ENCODE assay signal across 41 mouse cellular contexts in genomic region chr9:108463713-108464112, GRCm38 (mm10). TPM values are rescaled to one million over a fixed set of nuclear protein-coding genes. Genes with fewer than 3 reads are reported as not detected.
DNase-seq lines count a peak whose midpoint lies in the region; ATAC-seq and TF ChIP-seq lines count a peak whose summit lies in the region.
"Had no signal": no experiment of that assay in that cellular context is flagged by ENCODE, and none has a peak within 500 bp of the region (broad histone marks: within the 10 kb centered on the region; RNA-seq: fewer than 3 reads in every experiment).

No protein-coding gene starts in this region.

- no peak overlapping the region for H3K27ac ChIP-seq in embryonic facial prominence, embryonic 12.5 days
- no peak overlapping the region for H3K27ac ChIP-seq in embryonic facial prominence, embryonic 10.5 days (replicated peaks)
- no peak overlapping the region for H3K27ac ChIP-seq in stomach, embryonic 16.5 days (ENCODE audit: low read length)
- no peak overlapping the region for H3K27ac ChIP-seq in stomach, postnatal 0 days (replicated peaks)
- no peak overlapping the region for H3K27ac ChIP-seq in neural tube, embryonic 15.5 days (replicated peaks)
- H3K27ac ChIP-seq: forebrain, embryonic 15.5 days; heart, embryonic 13.5 days; hindbrain, embryonic 10.5 days; hindbrain, embryonic 15.5 days; kidney, postnatal 0 days; liver, embryonic 12.5 days; midbrain, embryonic 12.5 days; neural tube, embryonic 13.5 days had no signal

- 0 out of 2 replicates have a peak overlapping the region, but pooled peaks have one; percentile 24 for H3K9ac ChIP-seq in embryonic facial prominence, embryonic 12.5 days
- H3K9ac ChIP-seq in stomach, embryonic 16.5 days (ENCODE audit: low read length): 0 out of 2 replicates have a peak overlapping the region, but pooled peaks have one; percentile 19
- no peak overlapping the region for H3K9ac ChIP-seq in stomach, postnatal 0 days (ENCODE audit: low read length)
- no peak overlapping the region for H3K9ac ChIP-seq in neural tube, embryonic 15.5 days (replicated peaks)
- H3K9ac ChIP-seq: forebrain, embryonic 15.5 days; heart, embryonic 13.5 days; hindbrain, embryonic 15.5 days; liver, embryonic 12.5 days; liver, postnatal 0 days; neural tube, embryonic 13.5 days had no signal

- H3K36me3 ChIP-seq in embryonic facial prominence, embryonic 12.5 days: peaks cover 40% of the 10 kb centered on the region
- peaks cover 60% of the 10 kb centered on the region for H3K36me3 ChIP-seq in embryonic facial prominence, embryonic 10.5 days (replicated peaks)
- peaks cover 14% of the 10 kb centered on the region for H3K36me3 ChIP-seq in stomach, embryonic 16.5 days (ENCODE audit: control insufficient read depth, insufficient read depth, low read length)
- H3K36me3 ChIP-seq in stomach, postnatal 0 days (ENCODE audit: control insufficient read depth, insufficient read depth, low read length): peaks cover 14% of the 10 kb centered on the region; the same call in 1 of the 2 replicates
- peaks cover 51% of the 10 kb centered on the region for H3K36me3 ChIP-seq in neural tube, embryonic 15.5 days

- no peaks in the 10 kb centered on the region for H3K9me3 ChIP-seq in embryonic facial prominence, embryonic 12.5 days
- no peaks in the 10 kb centered on the region for H3K9me3 ChIP-seq in embryonic facial prominence, embryonic 10.5 days
- H3K9me3 ChIP-seq in stomach, embryonic 16.5 days (replicated peaks; ENCODE audit: control insufficient read depth, low read length): no peaks in the 10 kb centered on the region
- H3K9me3 ChIP-seq in stomach, postnatal 0 days (ENCODE audit: control insufficient read depth, low read length): no peaks in the 10 kb centered on the region
- H3K9me3 ChIP-seq in neural tube, embryonic 15.5 days (replicated peaks): no peaks in the 10 kb centered on the region
- H3K9me3 ChIP-seq: forebrain, embryonic 15.5 days; heart, embryonic 13.5 days; hindbrain, embryonic 10.5 days; hindbrain, embryonic 15.5 days; liver, embryonic 12.5 days; midbrain, embryonic 12.5 days; neural tube, embryonic 13.5 days had no signal

- TF ChIP-seq CTCF in stomach, postnatal 0 days (IDR thresholded peaks at IDR 0.05; ENCODE audit: low read depth): no peak

- peaks cover 12% of the 10 kb centered on the region for H3K4me1 ChIP-seq in embryonic facial prominence, embryonic 12.5 days
- H3K4me1 ChIP-seq in embryonic facial prominence, embryonic 10.5 days: peaks cover 21% of the 10 kb centered on the region
- H3K4me1 ChIP-seq in stomach, embryonic 16.5 days (ENCODE audit: control insufficient read depth, insufficient read depth, low read length): peaks cover 20% of the 10 kb centered on the region
- peaks cover 3% of the 10 kb centered on the region; the same call in 1 of the 2 replicates for H3K4me1 ChIP-seq in stomach, postnatal 0 days (replicated peaks; ENCODE audit: control insufficient read depth, insufficient read depth)
- H3K4me1 ChIP-seq in neural tube, embryonic 15.5 days: peaks cover 21% of the 10 kb centered on the region

- no peak for TF ChIP-seq EP300 in stomach, postnatal 0 days (optimal IDR thresholded peaks at IDR 0.05)

- 95% methylated on average over 9 of the region's 9 CpGs for WGBS in embryonic facial prominence, embryonic 12.5 days
- 97% methylated on average over 9 of the region's 9 CpGs for WGBS in embryonic facial prominence, embryonic 10.5 days
- WGBS in stomach, embryonic 16.5 days: 93% methylated on average over 9 of the region's 9 CpGs
- 93% methylated on average over 9 of the region's 9 CpGs for WGBS in stomach, postnatal 0 days
- WGBS in neural tube, embryonic 15.5 days: 94% methylated on average over 9 of the region's 9 CpGs

- no peak overlapping the region for H3K4me2 ChIP-seq in embryonic facial prominence, embryonic 12.5 days (replicated peaks)
- H3K4me2 ChIP-seq in stomach, embryonic 16.5 days (ENCODE audit: low read depth, low read length): no peak overlapping the region
- H3K4me2 ChIP-seq in stomach, postnatal 0 days (replicated peaks; ENCODE audit: low read depth): no peak overlapping the region
- no peak overlapping the region for H3K4me2 ChIP-seq in neural tube, embryonic 15.5 days
- H3K4me2 ChIP-seq: forebrain, embryonic 15.5 days; heart, embryonic 13.5 days; hindbrain, embryonic 15.5 days; liver, embryonic 12.5 days; midbrain, embryonic 12.5 days; neural tube, embryonic 13.5 days had no signal

- DNase-seq in embryonic facial prominence, embryonic 10.5 days (ENCODE audit: low spot score): no peak
- no peak for DNase-seq in stomach, postnatal 0 days (ENCODE audit: low spot score)
- DNase-seq in adrenal gland, postnatal 10 days: peak; percentile 47
- DNase-seq in ovary, postnatal 36 days (ENCODE audit: low spot score): no peak
- DNase-seq: cerebellum, adult 18-20 months; cerebellum, postnatal 25 days; gastrocnemius, postnatal 25 days; heart, adult 18-20 months; heart, postnatal 10 days; kidney, adult 2 months; kidney, postnatal 4 days; left cerebral cortex, postnatal 4 days; liver, postnatal 0 days; lung, postnatal 36 days; retina, postnatal 1 day; right cerebral cortex, postnatal 14 days; thymus, postnatal 4 days had no signal

- ATAC-seq in embryonic facial prominence, embryonic 12.5 days (ENCODE audit: insufficient number of reproducible peaks, insufficient read depth, low FRiP score, low TSS enrichment): no peak
- no peak for ATAC-seq in stomach, embryonic 16.5 days (ENCODE audit: insufficient read depth, low FRiP score)
- no peak for ATAC-seq in stomach, postnatal 0 days (ENCODE audit: low FRiP score, low TSS enrichment)
- no peak for ATAC-seq in neural tube, embryonic 15.5 days (ENCODE audit: low FRiP score)
- ATAC-seq: forebrain, embryonic 15.5 days; inflammation-experienced regulatory T-cells, adult 6 months; liver, embryonic 12.5 days; liver, postnatal 0 days had no signal

- no peak overlapping the region for H3K4me3 ChIP-seq in embryonic facial prominence, embryonic 12.5 days
- no peak overlapping the region for H3K4me3 ChIP-seq in embryonic facial prominence, embryonic 10.5 days
- H3K4me3 ChIP-seq in stomach, embryonic 16.5 days (replicated peaks; ENCODE audit: low read length): no peak overlapping the region
- no peak overlapping the region for H3K4me3 ChIP-seq in stomach, postnatal 0 days (ENCODE audit: low read depth, low read length)
- no peak overlapping the region for H3K4me3 ChIP-seq in neural tube, embryonic 15.5 days (replicated peaks)
- H3K4me3 ChIP-seq: forebrain, embryonic 15.5 days; heart, embryonic 13.5 days; hindbrain, embryonic 10.5 days; hindbrain, embryonic 15.5 days; liver, embryonic 12.5 days; midbrain, embryonic 12.5 days; neural tube, embryonic 13.5 days had no signal

- H3K27me3 ChIP-seq in embryonic facial prominence, embryonic 12.5 days: no peaks in the 10 kb centered on the region
- H3K27me3 ChIP-seq in embryonic facial prominence, embryonic 10.5 days (replicated peaks; ENCODE audit: low read depth, poor library complexity, severe bottlenecking): no peaks in the 10 kb centered on the region
- no peaks in the 10 kb centered on the region for H3K27me3 ChIP-seq in stomach, embryonic 16.5 days (ENCODE audit: control insufficient read depth, insufficient read depth, low read length)
- H3K27me3 ChIP-seq in stomach, postnatal 0 days (ENCODE audit: control insufficient read depth, insufficient read depth, low read length): no peaks in the 10 kb centered on the region
- H3K27me3 ChIP-seq in neural tube, embryonic 15.5 days (replicated peaks): no peaks in the 10 kb centered on the region
- H3K27me3 ChIP-seq: forebrain, embryonic 15.5 days; heart, embryonic 13.5 days; hindbrain, embryonic 15.5 days; liver, embryonic 12.5 days; midbrain, embryonic 12.5 days had no signal

RNA-seq across cellular contexts. Expression of gene Klhdc8b, which starts 2.3 kb away (rescaled TPM):
- 44.5 and 46.0 TPM in 2 replicates for polyA plus RNA-seq in embryonic facial prominence, embryonic 12.5 days (2016; fragmentation: Nextera tagmentation; extraction: Ambion mirVana)
- polyA plus RNA-seq in embryonic facial prominence, embryonic 10.5 days (2016; fragmentation: Nextera tagmentation; extraction: Ambion mirVana): 21.6 and 24.2 TPM in 2 replicates
- 63.4 and 67.5 TPM in 2 replicates for polyA plus RNA-seq in stomach, embryonic 16.5 days (2015; fragmentation: Nextera tagmentation; extraction: Ambion mirVana)
- polyA plus RNA-seq in stomach, postnatal 0 days (2015; fragmentation: Nextera tagmentation; extraction: Ambion mirVana): 37.2 and 46.7 TPM in 2 replicates
- 10 to 100 TPM; 25.6 to 34.8 TPM for total RNA-seq in adrenal gland, postnatal 10 days (2021)
- 58.4 and 59.8 TPM in 2 replicates for polyA plus RNA-seq in neural tube, embryonic 15.5 days (2015; fragmentation: Nextera tagmentation; extraction: Ambion mirVana)

RNA-seq across cellular contexts. Expression of gene Ccdc71, which starts 3.4 kb away (rescaled TPM):
- 53.1 and 58.3 TPM in 2 replicates for polyA plus RNA-seq in embryonic facial prominence, embryonic 12.5 days (2016; fragmentation: Nextera tagmentation; extraction: Ambion mirVana)
- 56.6 and 57.5 TPM in 2 replicates for polyA plus RNA-seq in embryonic facial prominence, embryonic 10.5 days (2016; fragmentation: Nextera tagmentation; extraction: Ambion mirVana)
- polyA plus RNA-seq in stomach, embryonic 16.5 days (2015; fragmentation: Nextera tagmentation; extraction: Ambion mirVana): 51.6 and 55.7 TPM in 2 replicates
- polyA plus RNA-seq in stomach, postnatal 0 days (2015; fragmentation: Nextera tagmentation; extraction: Ambion mirVana): 29.7 and 32.2 TPM in 2 replicates
- total RNA-seq in adrenal gland, postnatal 10 days (2021): 10 to 100 TPM; 39.3 to 43.6 TPM
- 53.7 and 64.4 TPM in 2 replicates for polyA plus RNA-seq in neural tube, embryonic 15.5 days (2015; fragmentation: Nextera tagmentation; extraction: Ambion mirVana)

RNA-seq across cellular contexts. Expression of gene Lamb2, which starts 15.8 kb away (rescaled TPM):
- 51.3 and 58.5 TPM in 2 replicates for polyA plus RNA-seq in embryonic facial prominence, embryonic 12.5 days (2016; fragmentation: Nextera tagmentation; extraction: Ambion mirVana)
- polyA plus RNA-seq in embryonic facial prominence, embryonic 10.5 days (2016; fragmentation: Nextera tagmentation; extraction: Ambion mirVana): 33.2 and 33.5 TPM in 2 replicates
- 61.4 and 68.7 TPM in 2 replicates for polyA plus RNA-seq in stomach, embryonic 16.5 days (2015; fragmentation: Nextera tagmentation; extraction: Ambion mirVana)
- 19.2 and 21.8 TPM in 2 replicates for polyA plus RNA-seq in stomach, postnatal 0 days (2015; fragmentation: Nextera tagmentation; extraction: Ambion mirVana)
- 100 to 1,000 TPM; 108 to 131 TPM for total RNA-seq in adrenal gland, postnatal 10 days (2021)
- polyA plus RNA-seq in neural tube, embryonic 15.5 days (2015; fragmentation: Nextera tagmentation; extraction: Ambion mirVana): 17.5 and 18.8 TPM in 2 replicates

RNA-seq across cellular contexts. Expression of gene Usp19, which starts 26.7 kb away (rescaled TPM):
- polyA plus RNA-seq in embryonic facial prominence, embryonic 12.5 days (2016; fragmentation: Nextera tagmentation; extraction: Ambion mirVana): 99.0 and 102 TPM in 2 replicates
- polyA plus RNA-seq in embryonic facial prominence, embryonic 10.5 days (2016; fragmentation: Nextera tagmentation; extraction: Ambion mirVana): 84.7 and 93.7 TPM in 2 replicates
- 41.1 and 49.5 TPM in 2 replicates for polyA plus RNA-seq in stomach, embryonic 16.5 days (2015; fragmentation: Nextera tagmentation; extraction: Ambion mirVana)
- 22.2 and 22.7 TPM in 2 replicates for polyA plus RNA-seq in stomach, postnatal 0 days (2015; fragmentation: Nextera tagmentation; extraction: Ambion mirVana)
- 100 to 1,000 TPM; 124 to 156 TPM for total RNA-seq in adrenal gland, postnatal 10 days (2021)
- polyA plus RNA-seq in neural tube, embryonic 15.5 days (2015; fragmentation: Nextera tagmentation; extraction: Ambion mirVana): 66.1 and 68.0 TPM in 2 replicates

RNA-seq across cellular contexts. Expression of gene BC048562, which starts 27.4 kb away (rescaled TPM):
- polyA plus RNA-seq in embryonic facial prominence, embryonic 12.5 days (2016; fragmentation: Nextera tagmentation; extraction: Ambion mirVana): not detected in 2 replicates
- polyA plus RNA-seq in embryonic facial prominence, embryonic 10.5 days (2016; fragmentation: Nextera tagmentation; extraction: Ambion mirVana): not detected in 2 replicates
- polyA plus RNA-seq in stomach, embryonic 16.5 days (2015; fragmentation: Nextera tagmentation; extraction: Ambion mirVana): not detected in 2 replicates
- polyA plus RNA-seq in stomach, postnatal 0 days (2015; fragmentation: Nextera tagmentation; extraction: Ambion mirVana): not detected in 2 replicates
- not detected for total RNA-seq in adrenal gland, postnatal 10 days (2021)
- not detected in 2 replicates for polyA plus RNA-seq in neural tube, embryonic 15.5 days (2015; fragmentation: Nextera tagmentation; extraction: Ambion mirVana)
- total RNA-seq: gastrocnemius, adult 18-20 months; gastrocnemius, postnatal 25 days; heart, adult 18-20 months; heart, postnatal 10 days; layer of hippocampus, adult 8-10 months; layer of hippocampus, postnatal 25 days; left cerebral cortex, postnatal 4 days; megakaryocyte, adult 5-6 weeks had no signal
- polyA plus RNA-seq: brain, embryonic 14.5 days; embryonic facial prominence, embryonic 11.5 days; forebrain, embryonic 15.5 days; frontal cortex, adult 2 months; heart, embryonic 13.5 days; hindbrain, embryonic 10.5 days; hindbrain, embryonic 15.5 days; inflammation-experienced regulatory T-cells, adult 6 months; kidney, adult 2 months; kidney, postnatal 0 days; limb, embryonic 14.5 days; liver, embryonic 12.5 days; liver, postnatal 0 days; lung, embryonic 16.5 days; midbrain, embryonic 12.5 days; neural tube, embryonic 13.5 days; small intestine, adult 2 months; stomach, embryonic 14.5 days; thymus, postnatal 0 days had no signal

Comparison
In these comparisons a context has a peak if more than half of its experiments do, and no peak if none do; other contexts are left out.
1. H3K9ac ChIP-seq: peak in embryonic facial prominence, embryonic 12.5 days (single experiment) and stomach, embryonic 16.5 days (single experiment); none in stomach, postnatal 0 days (single experiment) and neural tube, embryonic 15.5 days (single experiment).